Comparison of ENCODE assay signal across 20 mouse cellular contexts in the genomic region with DNA sequence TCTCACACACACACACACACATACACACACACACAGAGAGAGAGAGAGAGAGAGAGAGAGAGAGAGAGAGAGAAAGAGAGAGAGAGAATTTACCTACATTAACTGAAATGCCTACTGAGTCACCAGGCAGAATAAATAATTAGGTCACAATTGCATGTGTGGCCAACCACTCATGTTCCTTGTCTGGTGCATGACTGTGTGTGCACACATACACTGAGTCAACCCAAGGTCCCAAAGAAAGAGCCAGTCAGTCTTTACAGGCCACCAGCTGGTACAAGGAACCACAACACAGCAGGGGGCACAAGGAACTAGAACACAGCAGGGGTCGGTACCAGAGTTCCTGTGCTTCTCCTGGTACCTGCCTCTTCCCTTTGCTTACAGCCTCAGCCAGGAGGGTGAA. TPM values are rescaled to one million over a fixed set of nuclear protein-coding genes. Genes with fewer than 3 reads are reported as not detected.
"Had no signal": no experiment of that assay in that cellular context is flagged by ENCODE, and none has a peak within 500 bp of the region (broad histone marks: within the 10 kb centered on the region; RNA-seq: fewer than 3 reads in every experiment).

No protein-coding gene starts in this region.

- H3K27me3 ChIP-seq: limb, embryonic 13.5 days; liver, embryonic 12.5 days; liver, embryonic 15.5 days; lung, embryonic 15.5 days; midbrain, embryonic 12.5 days; midbrain, embryonic 15.5 days; neural tube, embryonic 12.5 days; neural tube, embryonic 15.5 days had no signal

- DNase-seq: kidney, adult 18-20 months; kidney, adult 9 months; kidney, postnatal 25 days; liver; lung, adult 18-20 months; lung, postnatal 14 days; retina, postnatal 1 day; thymus, adult 18-20 months; thymus, postnatal 36 days had no signal

- H3K4me1 ChIP-seq: limb, embryonic 10.5 days; limb, embryonic 13.5 days; liver, embryonic 15.5 days; lung, embryonic 15.5 days; midbrain, embryonic 12.5 days; midbrain, embryonic 15.5 days; neural tube, embryonic 12.5 days; neural tube, embryonic 15.5 days had no signal

- H3K9ac ChIP-seq: limb, embryonic 13.5 days; liver, embryonic 12.5 days; liver, embryonic 15.5 days; lung, embryonic 15.5 days; midbrain, embryonic 12.5 days; midbrain, embryonic 15.5 days; neural tube, embryonic 12.5 days; neural tube, embryonic 15.5 days had no signal

- H3K4me3 ChIP-seq: limb, embryonic 10.5 days; limb, embryonic 13.5 days; liver, embryonic 12.5 days; liver, embryonic 15.5 days; lung, embryonic 15.5 days; midbrain, embryonic 12.5 days; midbrain, embryonic 15.5 days; neural tube, embryonic 12.5 days; neural tube, embryonic 15.5 days had no signal

- H3K36me3 ChIP-seq: lung, embryonic 15.5 days; midbrain, embryonic 15.5 days had no signal

- H3K27ac ChIP-seq: kidney, postnatal 0 days; limb, embryonic 10.5 days; limb, embryonic 13.5 days; liver, embryonic 12.5 days; liver, embryonic 15.5 days; lung, embryonic 15.5 days; macrophage; midbrain, embryonic 12.5 days; midbrain, embryonic 15.5 days; neural tube, embryonic 12.5 days; neural tube, embryonic 15.5 days had no signal

- H3K9me3 ChIP-seq: limb, embryonic 10.5 days; limb, embryonic 13.5 days; liver, embryonic 12.5 days; liver, embryonic 15.5 days; lung, embryonic 15.5 days; midbrain, embryonic 12.5 days; midbrain, embryonic 15.5 days; neural tube, embryonic 12.5 days; neural tube, embryonic 15.5 days had no signal

- H3K4me2 ChIP-seq: limb, embryonic 13.5 days; liver, embryonic 12.5 days; liver, embryonic 15.5 days; lung, embryonic 15.5 days; midbrain, embryonic 12.5 days; midbrain, embryonic 15.5 days; neural tube, embryonic 12.5 days; neural tube, embryonic 15.5 days had no signal

- ATAC-seq: liver, embryonic 12.5 days; midbrain, embryonic 15.5 days had no signal

RNA-seq across cellular contexts. Expression of gene Slc36a2, which starts 51.9 kb away (rescaled TPM):
- polyA plus RNA-seq: macrophage; midbrain, embryonic 12.5 days had no signal
